Mouse (Mus musculus) lung, postnatal 10 days (tissue): Measurements from ENCODE around the gene Polr3e.
"Not testable (repeated sequence)": the region's sequence is repeated elsewhere in the genome, so short reads cannot be mapped to it uniquely, and the experiment has no call there.

Source experiments
- DNase-seq: peaks from one replicate; pipeline ENCODE4 v3.0.0; 2021

The Polr3e gene

DNA sequence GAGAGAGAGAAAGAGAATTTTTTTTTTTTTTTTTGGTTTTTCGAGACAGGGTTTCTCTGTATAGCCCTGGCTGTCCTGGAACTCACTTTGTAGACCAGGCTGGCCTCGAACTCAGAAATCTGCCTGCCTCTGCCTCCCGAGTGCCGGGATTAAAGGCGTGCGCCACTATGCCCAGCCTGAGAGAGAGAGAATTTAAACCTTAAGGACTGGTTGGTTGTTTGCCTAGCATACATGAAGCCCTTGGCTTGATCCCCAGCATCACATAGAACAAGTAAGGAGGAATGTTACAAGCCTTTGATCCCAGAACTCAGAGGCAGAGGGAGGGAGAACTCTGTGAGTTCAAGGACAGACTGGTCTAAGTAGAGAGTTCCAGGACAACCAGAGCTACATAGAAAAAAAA lies 6.3 kb upstream of the Polr3e start:
- DNase-seq = not testable (repeated sequence)

DNA sequence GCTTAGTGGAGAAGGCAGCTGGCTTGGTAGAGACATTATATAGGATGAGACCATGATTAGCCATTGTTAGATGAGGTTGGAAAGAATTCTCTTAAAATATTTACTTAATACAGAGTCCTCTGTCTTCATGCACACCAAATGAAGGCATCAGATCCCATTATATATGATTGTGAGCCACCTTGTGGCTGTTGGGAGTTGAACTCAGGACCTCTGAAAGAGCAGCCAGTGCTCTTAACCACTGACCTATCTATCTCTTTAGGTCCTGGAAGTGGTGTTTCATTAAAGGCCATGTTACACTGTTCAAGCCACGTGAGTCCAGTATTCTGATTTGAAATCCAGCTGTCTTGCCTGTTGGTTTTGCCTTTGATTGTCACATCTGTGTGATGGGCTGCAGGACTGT lies 4.2 kb upstream of the Polr3e start:
- DNase-seq = no peak

DNA sequence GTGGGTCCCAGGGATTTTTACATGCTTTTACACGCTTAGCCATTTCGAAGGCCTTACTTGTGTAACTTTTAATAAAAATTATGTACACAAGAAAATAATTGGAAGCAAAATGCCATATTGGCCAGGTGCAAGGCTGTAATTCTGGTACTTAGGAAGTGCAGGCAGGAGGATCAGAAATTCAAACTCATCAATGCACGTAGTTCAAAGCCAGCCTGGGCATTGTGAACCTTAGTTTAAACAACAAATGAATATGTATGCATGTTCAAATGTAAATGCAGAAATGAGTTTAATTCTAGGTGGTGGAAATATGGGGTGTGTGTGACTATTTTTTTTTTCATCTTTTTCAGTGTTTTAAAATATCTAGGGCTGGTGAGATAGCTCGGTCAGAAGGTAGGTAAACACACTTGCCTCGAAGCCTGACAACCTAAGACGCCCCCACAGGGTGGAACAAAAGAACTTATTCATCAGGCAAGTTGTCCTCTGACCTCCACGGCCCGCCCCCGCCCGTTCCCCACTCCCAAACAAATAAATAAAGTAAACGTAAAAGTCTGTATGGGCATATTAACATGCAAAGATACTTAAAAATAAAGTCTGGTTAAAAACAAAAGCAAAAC lies 1.2 kb upstream of the Polr3e start:
- no peak for DNase-seq

DNA sequence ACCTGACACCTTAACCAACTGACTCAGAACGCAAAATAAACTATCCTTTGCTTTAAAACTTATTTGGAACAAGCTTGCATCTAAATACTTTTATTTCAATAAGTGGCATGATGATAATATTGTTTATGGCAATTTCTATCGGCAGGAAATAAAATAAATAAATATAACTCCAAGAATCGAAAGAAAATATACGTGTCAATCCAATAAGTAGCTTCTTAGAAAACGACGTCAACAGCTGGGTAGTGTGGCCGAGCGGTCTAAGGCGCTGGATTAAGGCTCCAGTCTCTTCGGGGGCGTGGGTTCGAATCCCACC lies 309 bp upstream of the Polr3e start:
- DNase-seq = no peak

DNA sequence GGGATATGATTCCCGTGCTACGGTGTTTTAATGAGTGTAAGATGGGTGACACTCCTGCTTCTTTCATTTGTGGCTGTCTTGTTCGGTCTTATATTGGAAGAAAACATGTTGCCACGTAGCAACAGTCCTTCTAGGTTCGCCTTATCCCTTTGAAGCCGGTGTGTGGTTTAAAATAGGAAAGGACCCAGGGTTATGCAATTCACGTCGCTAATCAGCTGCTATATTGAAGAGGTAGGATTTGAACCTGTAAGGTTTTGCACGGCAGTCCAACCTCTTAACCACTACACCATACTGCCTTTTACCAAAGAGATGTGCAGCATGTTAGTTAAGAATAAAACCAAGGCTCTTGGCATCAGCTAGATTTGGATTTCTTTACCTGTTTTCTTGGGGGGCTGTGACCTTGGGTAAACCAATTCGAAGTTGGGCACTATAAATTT lies 1.0 kb downstream of the Polr3e start:
- DNase-seq = peak; percentile 63

DNA sequence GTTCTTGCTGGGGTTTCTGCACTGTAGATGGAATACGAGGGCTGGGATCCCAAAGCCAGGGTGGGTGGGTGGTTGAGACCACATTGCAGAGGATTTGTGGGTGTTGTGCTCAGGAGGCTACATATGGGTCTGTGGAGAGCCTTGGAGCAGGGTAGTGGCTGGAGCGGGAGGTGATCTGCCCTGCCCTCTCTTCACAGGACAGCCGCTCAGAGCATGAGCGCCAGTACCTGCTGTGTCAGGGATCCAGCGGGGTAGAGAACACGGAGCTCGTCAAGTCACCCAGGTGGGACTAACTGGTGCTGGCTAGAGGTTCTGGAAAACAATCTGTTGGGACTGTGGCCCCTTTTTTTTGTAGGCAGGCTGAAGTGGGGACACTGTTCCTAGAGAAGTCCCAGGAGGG lies 15.6 kb downstream of the Polr3e start:
- DNase-seq = no peak

DNA sequence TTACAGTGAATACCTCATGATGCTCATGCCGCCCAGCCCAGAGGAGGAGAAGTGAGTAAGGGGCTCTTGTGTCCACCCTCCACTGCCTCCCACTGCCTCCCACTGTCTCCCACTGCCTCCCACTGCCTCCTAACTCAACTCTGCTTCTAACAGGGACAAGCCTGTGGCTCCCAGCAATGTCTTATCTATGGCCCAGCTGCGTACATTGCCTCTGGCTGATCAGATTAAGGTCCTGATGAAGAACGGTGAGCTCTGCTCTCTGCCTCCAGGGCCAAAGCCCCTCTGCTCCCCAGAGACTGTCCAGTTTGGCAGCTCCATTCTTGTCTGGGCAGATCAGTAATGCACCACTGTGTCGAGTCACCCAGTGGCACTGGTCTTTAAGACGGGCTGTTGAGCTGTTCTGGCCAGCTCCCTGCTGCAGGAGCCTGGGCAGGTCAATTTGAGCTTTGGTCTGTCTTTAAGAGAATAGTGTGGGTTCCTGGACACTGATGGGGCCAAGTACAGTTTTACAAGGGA lies 16.2 kb downstream of the Polr3e start:
- DNase-seq = no peak

DNA sequence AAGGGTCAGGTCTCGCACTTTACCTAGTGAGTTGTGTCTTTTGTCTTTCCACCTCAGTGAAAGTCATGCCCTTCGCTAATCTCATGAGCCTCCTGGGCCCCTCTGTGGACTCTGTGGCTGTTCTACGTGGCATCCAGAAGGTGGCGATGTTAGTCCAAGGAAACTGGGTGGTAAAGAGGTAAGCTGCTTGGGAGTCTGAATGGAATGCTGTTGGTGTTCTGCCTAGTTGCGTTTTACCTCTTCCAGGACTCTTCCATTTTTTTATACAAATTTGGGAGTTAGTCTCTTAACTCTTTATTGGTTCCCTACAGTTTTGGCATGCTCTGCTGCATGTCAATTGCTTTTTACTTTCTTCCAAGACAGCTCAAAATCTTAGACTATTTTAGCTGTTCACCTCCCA lies 17.2 kb downstream of the Polr3e start:
- DNase-seq = peak; percentile 75

DNA sequence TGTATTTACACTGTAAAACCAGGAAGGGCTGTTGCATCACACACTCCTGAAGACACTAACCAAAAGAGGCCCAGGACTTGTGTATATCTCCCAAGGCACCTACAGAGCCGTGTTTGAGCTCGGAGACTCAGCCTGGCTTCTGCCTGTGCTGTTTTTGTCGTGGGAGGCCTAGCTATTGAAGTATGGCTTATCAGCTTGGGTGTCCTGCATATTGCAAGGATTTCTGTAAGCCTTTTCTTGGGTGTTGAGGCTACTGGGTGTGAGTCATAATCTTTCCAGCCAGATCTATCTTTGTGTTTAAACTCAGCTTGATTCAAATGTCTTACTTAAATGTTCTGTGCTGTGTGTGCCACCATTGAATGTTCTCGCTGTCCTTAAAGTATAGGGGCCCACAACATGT lies 19.0 kb downstream of the Polr3e start:
- no peak for DNase-seq

DNA sequence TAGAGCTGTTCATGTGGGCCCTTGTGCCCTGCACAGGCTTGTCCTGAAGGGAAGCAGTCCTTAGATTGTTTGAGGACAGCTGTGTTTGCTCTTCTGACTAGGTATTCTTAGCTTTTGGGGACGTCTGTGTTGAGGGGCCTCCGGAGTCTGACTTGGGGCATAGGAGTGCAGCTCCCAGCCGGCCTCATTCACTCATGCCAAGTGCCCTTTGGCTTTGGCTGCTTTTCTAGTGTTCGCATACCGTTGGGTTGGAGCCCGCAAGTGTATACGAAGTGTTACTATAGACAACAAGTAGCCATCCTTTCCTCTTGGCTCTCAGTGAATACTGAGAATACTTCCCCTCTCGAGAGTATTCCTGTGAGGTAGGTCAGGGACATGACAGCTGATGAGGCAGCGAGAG lies 20.7 kb downstream of the Polr3e start:
- DNase-seq = no peak

DNA sequence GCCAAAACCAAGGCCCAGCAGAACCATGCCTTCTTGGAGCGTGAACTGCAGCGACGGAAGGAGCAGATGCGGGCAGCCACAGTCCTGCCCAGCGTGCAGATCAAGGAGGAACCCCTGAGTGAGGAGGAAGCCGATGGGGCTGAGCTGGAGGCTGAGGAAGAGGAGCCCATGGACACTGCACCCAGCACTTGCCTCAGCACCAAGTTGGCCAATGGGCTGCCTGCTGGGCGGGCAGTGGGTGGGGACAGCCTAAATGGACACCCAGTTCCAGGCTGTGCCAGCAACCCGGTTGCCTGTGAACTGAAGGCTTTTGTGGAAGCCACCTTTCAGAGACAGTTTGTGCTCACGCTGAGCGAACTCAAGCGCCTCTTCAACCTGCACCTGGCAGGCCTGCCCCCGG lies 22.8 kb downstream of the Polr3e start:
- DNase-seq = no peak

DNA sequence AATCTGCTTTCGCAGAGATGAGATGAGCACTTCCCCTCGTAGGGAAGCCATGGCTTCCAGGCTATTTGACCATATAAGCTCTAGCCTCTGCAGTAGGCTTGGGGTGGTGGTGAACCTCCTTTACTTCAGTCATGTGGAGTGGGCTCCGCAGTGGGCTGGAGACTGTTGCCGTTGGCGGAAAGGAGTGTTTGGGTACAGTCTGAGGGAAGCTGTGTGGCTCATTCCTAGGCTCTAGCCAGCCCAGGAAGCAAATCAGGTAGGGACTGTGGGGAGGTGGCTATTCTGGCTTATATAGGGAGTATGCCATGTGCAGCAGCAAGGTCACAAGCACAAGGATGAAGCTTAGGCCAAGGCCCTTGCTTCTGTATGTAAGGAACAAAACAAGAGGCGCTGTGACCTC lies 23.7 kb downstream of the Polr3e start:
- DNase-seq = no peak

DNA sequence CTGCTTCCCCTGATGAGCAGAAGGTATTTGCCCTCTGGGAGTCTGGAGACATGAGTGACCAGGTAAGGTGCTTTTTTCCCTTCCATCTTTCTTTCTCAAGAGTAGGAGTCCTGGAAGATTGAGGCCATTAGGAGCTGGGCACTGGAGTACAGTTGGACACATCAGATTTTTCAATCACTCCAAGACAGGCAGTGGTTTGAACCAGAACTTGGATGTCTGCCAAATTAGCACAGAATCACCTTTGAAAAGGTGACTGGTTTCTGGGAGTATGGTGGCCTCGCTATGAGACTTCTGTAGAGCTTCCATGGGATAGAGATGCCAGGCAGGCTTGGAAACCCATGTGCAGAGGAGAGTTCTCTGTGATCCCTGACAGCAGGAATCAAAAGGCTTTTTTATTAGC lies 25.0 kb downstream of the Polr3e start:
- DNase-seq = no peak

DNA sequence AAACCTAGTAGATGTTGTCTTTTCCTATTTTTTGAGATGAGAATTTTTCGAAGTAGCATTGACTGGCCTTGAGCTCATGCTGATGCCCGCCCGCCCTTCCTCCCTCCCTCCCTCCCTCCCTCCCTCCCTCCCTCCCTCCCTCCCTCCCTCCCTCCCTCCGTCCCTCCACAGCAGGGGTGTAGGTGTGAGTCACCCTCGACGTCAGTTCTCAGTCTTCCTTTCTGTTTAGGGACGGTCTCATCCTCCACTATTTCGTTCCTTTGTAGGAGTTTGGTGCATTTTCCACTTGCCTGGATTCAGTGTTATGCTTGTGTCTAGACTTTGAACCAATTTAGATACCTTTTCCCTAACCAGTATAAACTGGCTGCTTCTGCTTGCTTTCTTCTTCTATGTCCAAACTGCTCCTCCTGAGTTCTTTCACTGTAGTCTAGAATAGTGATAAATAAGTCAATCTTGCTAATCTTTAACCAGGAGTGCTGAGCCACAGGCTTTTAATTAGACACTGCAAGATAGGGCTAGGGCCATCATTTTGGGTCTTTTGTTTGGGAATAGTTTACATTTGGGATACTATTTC lies 26.5 kb downstream of the Polr3e start:
- DNase-seq = no peak

DNA sequence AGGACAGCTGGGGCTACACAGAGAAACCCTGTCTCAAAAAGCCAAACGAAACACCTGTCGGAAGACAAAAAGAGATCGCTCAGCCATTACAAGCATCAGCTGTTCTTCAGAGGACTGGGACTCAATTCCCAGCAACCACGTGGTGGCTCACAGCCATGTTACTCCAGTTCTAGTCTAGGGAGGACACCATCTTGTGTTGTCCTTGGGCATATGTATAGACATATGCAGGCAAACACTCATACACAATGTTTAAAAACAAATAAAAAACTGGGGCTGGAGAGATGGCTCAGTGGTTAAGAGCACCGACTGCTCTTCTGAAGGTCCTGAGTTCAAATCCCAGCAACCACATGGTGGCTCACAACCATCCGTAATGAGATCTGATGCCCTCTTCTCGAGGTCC lies 36.0 kb downstream of the Polr3e start:
- not testable (repeated sequence) for DNase-seq

DNA sequence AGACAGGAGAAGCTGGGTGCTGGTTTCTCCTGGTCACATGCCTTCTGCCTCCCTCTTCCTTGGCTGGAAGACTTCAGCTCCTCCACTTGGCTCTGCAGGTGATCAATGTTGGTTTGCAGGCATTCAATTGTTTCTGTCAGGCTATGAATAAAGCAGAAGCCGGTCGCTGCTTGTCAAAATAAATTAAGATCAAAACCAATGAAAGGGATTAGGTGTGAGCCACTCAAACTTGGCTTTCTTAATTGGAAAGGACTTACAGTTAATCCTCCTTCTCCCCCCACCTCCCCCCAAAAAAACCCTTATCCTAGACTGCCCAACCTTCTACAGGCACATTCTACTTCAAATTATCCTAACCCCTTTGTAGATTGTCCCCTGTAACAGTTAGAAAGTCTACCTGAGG lies 42.6 kb downstream of the Polr3e start:
- no peak for DNase-seq

DNA sequence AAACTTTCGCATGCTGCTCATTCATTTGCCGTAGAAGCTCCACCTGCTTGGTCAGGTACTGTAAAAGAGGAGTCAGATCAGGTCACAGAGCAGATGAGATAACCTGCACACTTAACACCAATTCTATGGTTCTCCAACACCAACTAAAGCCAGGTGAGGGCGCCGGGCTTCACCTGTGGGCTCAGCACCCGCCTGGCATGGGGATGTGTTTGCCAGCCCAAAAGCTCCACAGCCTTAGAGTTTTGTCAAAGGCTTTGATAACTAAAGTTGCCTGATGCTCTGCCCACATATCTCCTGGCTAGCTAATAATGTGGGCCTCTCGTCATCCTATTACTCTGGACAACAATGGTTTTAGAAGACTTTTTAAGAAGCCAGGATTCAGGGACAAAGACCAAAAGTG lies 43.1 kb downstream of the Polr3e start:
- DNase-seq = no peak

DNA sequence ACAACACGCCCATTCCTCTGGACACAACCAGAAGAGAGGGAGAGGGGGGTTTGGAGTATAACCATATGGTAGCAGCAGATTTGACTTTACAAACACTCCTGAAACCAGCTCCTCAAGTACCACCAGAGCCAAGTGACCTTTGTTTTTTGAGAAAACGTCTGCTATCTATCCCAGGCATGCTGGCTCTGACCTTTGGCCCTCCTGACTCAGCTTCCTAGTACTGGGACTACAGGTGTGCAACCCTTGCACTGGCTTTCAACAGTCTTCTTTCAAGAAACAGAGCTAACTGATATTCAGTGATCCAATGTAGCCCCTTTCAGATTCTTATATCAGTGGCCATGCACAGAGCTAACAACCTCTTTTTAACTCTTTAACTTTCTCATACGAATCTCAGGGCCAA lies 44.3 kb downstream of the Polr3e start:
- DNase-seq = no peak

DNA sequence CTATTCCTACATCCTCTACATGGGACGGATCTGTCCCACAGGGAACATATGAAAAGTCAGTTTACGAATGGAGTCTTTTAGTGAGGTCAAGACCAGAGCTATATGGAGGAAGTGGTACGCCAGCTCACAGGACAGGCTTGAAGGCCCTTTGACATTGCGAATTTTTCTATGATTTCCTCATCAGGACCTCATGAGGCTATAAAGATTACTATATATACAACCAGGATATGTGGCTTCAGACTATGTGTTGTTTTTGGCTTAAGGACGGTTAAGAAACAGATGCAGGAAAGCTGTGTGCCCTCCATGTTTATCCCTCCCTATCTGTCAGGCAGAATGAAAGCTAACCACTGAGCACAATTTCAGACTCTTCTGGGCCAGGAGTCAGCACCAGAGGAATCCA lies 45.6 kb downstream of the Polr3e start:
- DNase-seq = no peak

DNA sequence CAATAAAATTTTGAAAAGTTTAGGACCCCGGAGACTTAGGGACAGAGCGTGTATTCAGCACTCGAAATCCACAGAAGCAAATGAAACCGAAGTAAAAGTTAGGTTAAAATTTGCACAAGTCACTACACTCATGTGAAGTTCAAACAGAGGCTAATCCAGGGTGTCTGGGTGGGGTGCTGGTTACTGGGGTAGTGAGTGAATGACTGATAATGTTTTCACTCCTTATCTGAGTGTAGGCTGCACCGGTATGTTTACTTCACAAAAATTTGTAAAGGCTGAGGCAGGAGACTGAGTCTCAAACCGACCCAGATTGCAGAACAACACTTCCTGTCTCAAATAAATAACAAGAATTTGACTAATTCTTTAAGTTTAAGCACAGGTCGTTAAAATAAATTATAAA lies 51.7 kb downstream of the Polr3e start:
- no peak for DNase-seq

DNA sequence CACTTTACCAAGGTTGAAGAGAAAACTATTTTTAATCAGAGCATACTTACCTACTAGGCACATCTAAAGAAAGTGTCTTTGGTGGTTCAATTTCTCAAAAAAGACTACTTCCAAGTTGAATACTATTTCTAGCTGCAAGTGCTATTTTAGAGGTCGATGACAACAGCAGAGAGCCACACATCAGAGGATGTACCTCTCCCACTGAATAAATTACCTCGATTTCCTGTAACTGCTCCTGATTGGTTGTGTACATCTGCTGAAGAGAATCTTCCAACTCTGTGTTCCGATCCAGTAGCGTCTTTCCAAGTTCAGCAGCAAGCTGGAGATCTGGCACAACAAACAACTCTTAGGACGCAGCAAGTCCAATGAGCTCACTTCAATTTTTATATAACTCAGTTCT lies 52.6 kb downstream of the Polr3e start:
- no peak for DNase-seq

DNA sequence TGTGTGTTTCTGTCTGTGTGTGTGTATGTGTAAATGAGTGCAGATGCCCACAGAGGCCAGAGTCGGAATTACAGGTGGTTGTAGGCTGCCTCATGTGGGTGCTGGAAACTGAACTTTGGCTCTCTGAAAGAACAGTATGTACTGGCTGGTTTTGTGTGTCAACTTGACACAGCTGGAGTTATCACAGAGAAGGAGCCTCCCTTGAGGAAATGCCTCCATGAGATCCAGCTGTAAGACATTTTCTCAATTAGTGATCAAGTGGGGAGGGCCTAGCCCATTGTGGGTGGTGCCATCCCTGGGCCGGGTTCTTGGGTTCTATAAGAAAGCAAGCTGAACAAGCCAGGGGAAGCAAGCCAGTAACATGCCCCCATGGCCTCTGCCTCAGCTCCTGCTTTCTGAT lies 54.9 kb downstream of the Polr3e start:
- not testable (repeated sequence) for DNase-seq

DNA sequence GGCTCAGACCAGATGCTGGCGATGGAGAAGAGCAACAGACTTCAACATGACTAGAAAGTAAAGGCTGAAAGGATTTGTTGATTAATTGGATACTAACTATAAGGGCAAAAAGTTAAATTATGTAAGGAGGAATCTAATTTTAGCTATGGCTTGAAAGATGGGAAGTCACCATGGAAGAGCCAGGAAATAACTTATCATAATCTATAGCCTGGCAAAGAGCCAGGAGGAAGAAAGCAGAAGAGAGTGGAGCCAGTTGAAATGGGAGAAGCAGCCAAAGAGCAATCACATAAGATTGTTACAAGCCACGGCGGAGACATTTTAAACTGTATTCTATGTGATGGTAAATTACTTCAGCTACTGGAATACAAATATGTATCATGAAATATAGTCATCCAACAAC lies 56.5 kb downstream of the Polr3e start:
- DNase-seq = no peak

DNA sequence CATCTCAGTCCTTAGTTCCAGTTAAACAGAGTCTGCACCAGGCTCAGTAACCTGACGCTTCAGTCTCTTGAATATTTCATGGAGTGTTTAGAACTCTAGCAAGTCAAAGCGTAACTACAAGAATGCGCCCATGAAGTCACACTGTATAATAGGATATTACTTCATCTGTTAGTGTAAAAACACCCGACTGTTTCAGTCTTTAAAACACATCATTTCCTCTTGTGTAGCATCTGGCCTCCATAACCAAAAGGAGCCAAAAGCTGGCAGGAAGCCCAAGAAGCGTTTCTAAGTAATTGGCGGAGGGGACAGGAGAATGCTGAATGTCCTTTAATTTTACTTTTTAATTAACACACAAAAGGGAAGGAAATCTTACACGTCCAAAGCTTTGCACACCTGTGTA lies 59.5 kb downstream of the Polr3e start:
- DNase-seq = peak; percentile 76

DNA sequence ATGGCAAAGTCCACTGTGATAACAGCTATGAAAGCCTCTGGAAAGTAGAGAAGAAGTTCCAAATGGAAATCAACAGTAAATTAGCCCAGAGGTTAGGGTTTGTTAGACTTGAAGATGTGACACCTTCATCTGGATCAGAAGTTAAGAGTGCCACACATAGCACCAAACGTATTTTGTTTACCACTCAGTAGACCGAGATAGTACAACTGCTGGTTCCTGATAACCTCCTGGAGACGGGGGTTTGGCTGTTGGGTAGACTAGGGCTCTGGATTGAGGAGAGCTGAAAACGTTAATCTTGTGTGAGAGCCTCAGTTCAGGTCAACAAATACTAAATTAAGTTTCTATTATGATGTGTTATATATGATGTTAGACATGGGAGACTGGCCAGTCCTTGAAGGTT lies 62.5 kb downstream of the Polr3e start:
- no peak for DNase-seq
